Mouse (Mus musculus): ENCODE data around the gene Tpm4.

Tpm4 gene

GRCm38 (mm10) chr8:72189417-72190214 lies 54.8 kb downstream of the Tpm4 start, which contains the start of gene Hsh2d:
Gene Hsh2d (plus strand): TSS chr8:72189638.
- in situ Hi-C loops (cut with MboI), result no loop called here

- in situ Hi-C loops (cut with MboI), result no loop called here
Measured at GRCm38 (mm10) chr8:72190215-72190539, 55.4 kb downstream of the Tpm4 start.

GRCm38 (mm10) chr8:72192065-72192464 lies 57.3 kb downstream of the Tpm4 start:
- in situ Hi-C loops (cut with MboI), result no loop called here

DNA sequence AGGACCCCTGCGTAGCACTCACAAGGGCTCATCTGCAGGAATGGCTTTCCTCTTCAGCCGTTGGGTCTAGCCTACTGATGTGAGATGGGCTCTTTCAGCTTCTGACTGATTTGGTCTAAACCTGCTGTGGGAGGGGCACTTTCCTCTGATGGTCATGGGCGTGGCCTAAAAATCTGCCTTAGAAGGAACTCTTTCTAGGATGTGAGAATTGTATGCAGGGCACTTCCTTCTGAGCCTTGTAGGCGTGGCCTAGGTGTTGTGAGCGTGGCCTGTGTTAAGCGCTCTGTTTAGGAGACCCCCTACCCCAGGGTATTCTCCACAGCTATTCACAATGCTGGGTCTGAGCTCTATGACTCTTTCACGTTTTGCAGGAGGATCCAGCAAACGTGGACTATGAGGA lies 63.2 kb downstream of the Tpm4 start:
- in situ Hi-C loops (cut with MboI), result no loop called here
